Mouse (Mus musculus): ENCODE measurements around the gene Gm45140. TPM values are rescaled to one million over a fixed set of nuclear protein-coding genes. Genes with fewer than 3 reads are reported as not detected.

The Gm45140 gene
- total RNA-seq, 2 experiments from 2014 or later = 1.7 to 2.5 TPM

DNA sequence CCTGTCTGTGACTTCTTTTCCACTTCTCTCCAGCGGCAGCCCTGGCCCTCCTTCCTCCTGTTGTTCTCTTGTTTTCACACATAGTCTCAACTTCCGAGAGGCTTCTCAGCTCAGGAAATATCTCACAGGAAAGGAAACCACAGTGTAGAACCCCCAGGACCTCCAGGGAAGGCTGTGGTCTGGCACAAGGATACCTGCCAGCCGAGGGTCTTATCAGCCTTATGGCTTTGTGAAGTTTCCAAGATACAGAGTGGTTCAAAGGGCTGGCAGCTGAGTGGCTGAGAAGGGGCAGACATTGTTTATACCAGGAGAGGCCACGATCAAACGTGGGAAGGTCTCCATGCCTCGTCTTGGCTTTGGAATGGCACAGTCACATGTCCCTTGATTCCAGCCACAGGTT is 95.7 kb downstream of the Gm45140 start:
- DNase-seq = no peak

Other genes starting within 250 kb of the Gm45140 start
- gene Prokr1, start 245.1 kb downstream of the Gm45140 start, total RNA-seq (2021) = 1 to 10 TPM; 3.1 to 3.5 TPM
- 1 to 10 TPM; 3.2 to 3.9 TPM for gene Aplf, start 163.6 kb downstream of the Gm45140 start, total RNA-seq (2021)
- 1 to 10 TPM; 1.9 to 2.7 TPM for gene Efcc1, start 104.9 kb downstream of the Gm45140 start, total RNA-seq (2021)
- not detected for gene Gp9, start 57.7 kb downstream of the Gm45140 start, total RNA-seq (2021)
- gene Rab43, start 23.6 kb downstream of the Gm45140 start, total RNA-seq (2021) = 10 to 100 TPM; 10.1 to 14.9 TPM
- 10 to 100 TPM; 22.0 to 26.9 TPM for gene Isy1, start 3.0 kb upstream of the Gm45140 start, total RNA-seq (2021)
- 100 to 1,000 TPM; 444 to 488 TPM for gene Cnbp, start 15.3 kb upstream of the Gm45140 start, total RNA-seq (2021)
- 10 to 100 TPM; 51.6 to 63.7 TPM for gene Copg1, start 52.0 kb upstream of the Gm45140 start, total RNA-seq (2021)
- gene Hmces, start 78.1 kb upstream of the Gm45140 start, total RNA-seq (2021) = 10 to 100 TPM in 1 of 2 experiments, 1 to 10 TPM in 1; 8.1 to 11.7 TPM
- gene H1fx, start 145.8 kb upstream of the Gm45140 start, total RNA-seq (2021) = 10 to 100 TPM; 14.7 to 15.7 TPM
- 100 to 1,000 TPM; 186 to 187 TPM for gene Rab7, start 209.5 kb upstream of the Gm45140 start, total RNA-seq (2021)
- gene Rpn1, start 248.7 kb upstream of the Gm45140 start, total RNA-seq (2021) = 10 to 100 TPM; 77.3 to 95.7 TPM